Mouse (Mus musculus) c-Kit-positive CD71-negative TER-119-negative erythroid progenitor cells, embryonic 14.5 days (primary cell): ENCODE results near the gene Ank3.

Experiments used
- DNase-seq: peaks from one replicate; pipeline ENCODE4 v3.0.0-alpha.2; 2013; ENCODE audit warnings: low read depth

Gene Ank3

GRCm38 (mm10) chr10:69720899-69721490 lies 322.4 kb downstream of the Ank3 start:
- no peak for DNase-seq

GRCm38 (mm10) chr10:69724159-69724558 lies 325.6 kb downstream of the Ank3 start:
- no peak for DNase-seq

- no peak for DNase-seq
Observed at GRCm38 (mm10) chr10:69725078-69725477, 326.5 kb downstream of the Ank3 start.

- DNase-seq, result no peak
Observed at GRCm38 (mm10) chr10:69726265-69726664, 327.7 kb downstream of the Ank3 start.

GRCm38 (mm10) chr10:69726806-69727205 lies 328.2 kb downstream of the Ank3 start:
- no peak for DNase-seq

- DNase-seq, result no peak
Observed at GRCm38 (mm10) chr10:69728876-69729275, 330.3 kb downstream of the Ank3 start.

- DNase-seq, result no peak
Observed at GRCm38 (mm10) chr10:69730351-69730871, 331.8 kb downstream of the Ank3 start.

GRCm38 (mm10) chr10:69731341-69731740 lies 332.8 kb downstream of the Ank3 start:
- DNase-seq, result no peak

- DNase-seq, result no peak
Observed at GRCm38 (mm10) chr10:69731863-69732262, 333.3 kb downstream of the Ank3 start.

GRCm38 (mm10) chr10:69736241-69736640 lies 337.7 kb downstream of the Ank3 start:
- no peak for DNase-seq

- no peak for DNase-seq
Observed at GRCm38 (mm10) chr10:69738741-69739271, 340.2 kb downstream of the Ank3 start.

GRCm38 (mm10) chr10:69742528-69742927 lies 344.0 kb downstream of the Ank3 start:
- DNase-seq, result no peak

- DNase-seq, result no peak
Observed at GRCm38 (mm10) chr10:69744181-69744580, 345.6 kb downstream of the Ank3 start.

GRCm38 (mm10) chr10:69744871-69745270 lies 346.3 kb downstream of the Ank3 start:
- no peak for DNase-seq

- no peak for DNase-seq
Observed at GRCm38 (mm10) chr10:69746322-69746721, 347.7 kb downstream of the Ank3 start.

GRCm38 (mm10) chr10:69746730-69747129 lies 348.2 kb downstream of the Ank3 start:
- DNase-seq, result no peak

GRCm38 (mm10) chr10:69751416-69751815 lies 352.8 kb downstream of the Ank3 start:
- DNase-seq, result no peak

GRCm38 (mm10) chr10:69753464-69753863 lies 354.9 kb downstream of the Ank3 start:
- no peak for DNase-seq

GRCm38 (mm10) chr10:69756956-69757672 lies 358.5 kb downstream of the Ank3 start:
- DNase-seq, result no peak

- no peak for DNase-seq
Observed at GRCm38 (mm10) chr10:69762977-69763376, 364.4 kb downstream of the Ank3 start.

- no peak for DNase-seq
Observed at GRCm38 (mm10) chr10:69764402-69764801, 365.8 kb downstream of the Ank3 start.

- DNase-seq, result no peak
Observed at GRCm38 (mm10) chr10:69777065-69777645, 378.6 kb downstream of the Ank3 start.

- no peak for DNase-seq
Observed at GRCm38 (mm10) chr10:69777736-69778135, 379.2 kb downstream of the Ank3 start.
